20 mouse cellular contexts compared by ENCODE assay signal in the genomic region with DNA sequence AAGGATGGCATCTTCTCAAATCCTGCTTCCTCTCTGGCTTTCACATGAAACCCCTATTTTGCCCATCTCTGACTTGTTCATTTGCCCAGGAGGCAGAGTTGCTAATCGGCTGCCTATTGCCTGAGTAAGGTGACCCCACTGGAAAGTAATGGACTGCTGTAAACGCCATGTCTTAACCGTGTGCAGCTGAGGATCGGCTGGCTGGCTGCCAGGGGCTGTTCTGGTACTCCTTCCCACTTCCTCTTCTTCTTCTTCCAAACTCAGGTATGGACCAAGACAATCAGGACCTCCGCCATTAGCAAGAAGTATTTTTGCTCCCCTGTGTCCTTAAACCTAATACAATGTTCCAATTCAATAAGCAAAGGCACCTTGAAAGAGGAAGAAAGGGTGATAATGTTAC.
"Had no signal": no experiment of that assay in that cellular context is flagged by ENCODE, and none has a peak within 500 bp of the region (broad histone marks: within the 10 kb centered on the region; RNA-seq: fewer than 3 reads in every experiment).

No protein-coding gene starts in this region.

- H3K4me1 ChIP-seq: kidney, embryonic 15.5 days; limb, embryonic 12.5 days; midbrain, embryonic 10.5 days had no signal

- H3K4me3 ChIP-seq: kidney, embryonic 15.5 days; layer of hippocampus, adult 2 months; left cerebral cortex, adult 2 months; limb, embryonic 12.5 days; limb, embryonic 15.5 days; megakaryocyte, embryonic 14.5 days; midbrain, embryonic 10.5 days; midbrain, embryonic 13.5 days had no signal

- H3K9ac ChIP-seq: kidney, embryonic 15.5 days; limb, embryonic 12.5 days; limb, embryonic 15.5 days; liver, embryonic 14.5 days; liver, postnatal 0 days; lung, embryonic 14.5 days; midbrain, embryonic 13.5 days had no signal

- DNase-seq: kidney, adult 8-10 months; kidney, postnatal 14 days; layer of hippocampus, adult 9-11 months; liver, postnatal 0 days; lung, embryonic 14.5 days; lung, postnatal 36 days; thymus, adult 18-20 months; thymus, postnatal 36 days had no signal

- H3K4me2 ChIP-seq: kidney, embryonic 15.5 days; limb, embryonic 12.5 days; limb, embryonic 15.5 days; liver, embryonic 11.5 days; lung, embryonic 14.5 days; midbrain, embryonic 13.5 days had no signal

- H3K27ac ChIP-seq: kidney, embryonic 15.5 days; layer of hippocampus, adult 2 months; left cerebral cortex, adult 2 months; limb, embryonic 12.5 days; limb, embryonic 15.5 days; liver, embryonic 14.5 days; midbrain, embryonic 10.5 days; midbrain, embryonic 13.5 days had no signal

- H3K36me3 ChIP-seq: kidney, embryonic 15.5 days; limb, embryonic 12.5 days; limb, embryonic 15.5 days; midbrain, embryonic 10.5 days; midbrain, embryonic 13.5 days had no signal

- H3K9me3 ChIP-seq: kidney, embryonic 15.5 days; limb, embryonic 12.5 days; limb, embryonic 15.5 days; megakaryocyte, embryonic 14.5 days; midbrain, embryonic 10.5 days; midbrain, embryonic 13.5 days had no signal

- ATAC-seq: liver, postnatal 0 days; lung, postnatal 0 days; midbrain, embryonic 13.5 days; midbrain, embryonic 16.5 days had no signal

- H3K27me3 ChIP-seq: kidney, embryonic 15.5 days; limb, embryonic 12.5 days; limb, embryonic 15.5 days; megakaryocyte, embryonic 14.5 days; midbrain, embryonic 13.5 days had no signal
